Mouse (Mus musculus) small intestine, adult 10 weeks (tissue): ENCODE results near the gene Mypop. TPM values are rescaled to one million over a fixed set of nuclear protein-coding genes. Genes with fewer than 3 reads are reported as not detected.

Source experiments
- polyA plus RNA-seq: library from polyadenylated mRNA; stranded (reverse); fragments of 350-450 nt; fragmentation: Illumina TruSeq; extraction: RNeasy Lipid Tissue Mini Kit (QIAGEN cat#74804); gene quantifications from one replicate; pipeline ENCODE4 v1.2.3, GENCODE M21; 2014; ENCODE audit warnings: low replicate concordance

The Mypop gene
- not detected for polyA plus RNA-seq

DNA sequence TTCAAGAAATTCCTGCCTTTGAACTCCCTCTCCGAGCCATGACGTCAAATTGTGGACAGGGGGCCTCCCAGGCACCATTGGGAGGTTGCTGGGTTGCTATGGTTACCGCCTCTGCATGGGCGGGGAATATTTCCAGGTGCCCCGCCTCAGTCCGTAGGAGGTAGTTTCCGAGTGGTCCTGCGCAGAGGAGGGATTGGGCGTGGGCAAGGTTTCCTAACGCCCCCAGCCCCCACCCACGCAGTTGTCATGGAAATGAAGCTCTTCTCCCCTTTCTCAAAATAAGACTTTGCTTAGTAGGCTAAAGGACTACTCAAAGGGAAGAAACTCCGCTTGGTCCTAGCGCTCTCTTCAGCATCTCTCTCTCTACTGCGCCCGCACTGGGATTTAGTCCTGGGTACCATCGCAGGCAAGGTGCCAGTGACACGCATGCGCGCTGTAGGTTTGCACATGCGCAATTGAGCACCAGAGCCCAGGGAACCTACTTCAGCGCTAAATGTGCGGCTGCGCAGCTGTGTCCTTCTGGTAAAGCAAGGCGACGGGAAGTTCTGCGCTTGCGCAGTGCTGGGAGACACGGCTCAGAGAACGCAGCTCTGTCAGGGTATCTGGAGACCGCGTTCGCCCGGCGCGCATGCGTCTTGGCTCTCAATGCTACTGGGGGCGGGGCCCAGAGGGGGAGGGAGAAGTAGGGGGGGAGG, at the start of gene Mypop:
Mypop (plus strand) TSS at position 645 of the 695 bp plus-strand sequence.

GRCm38 (mm10) chr7:18987100-18987499, 3.9 kb upstream of the Mypop start, which contains the start of gene Nanos2:
Gene Nanos2, plus strand, starts transcription at chr7:18987400.

GRCm38 (mm10) chr7:19003902-19004630, 13.0 kb downstream of the Mypop start, which contains the start of gene Irf2bp1:
Gene Irf2bp1, plus strand, starts transcription at chr7:19004044.

DNA sequence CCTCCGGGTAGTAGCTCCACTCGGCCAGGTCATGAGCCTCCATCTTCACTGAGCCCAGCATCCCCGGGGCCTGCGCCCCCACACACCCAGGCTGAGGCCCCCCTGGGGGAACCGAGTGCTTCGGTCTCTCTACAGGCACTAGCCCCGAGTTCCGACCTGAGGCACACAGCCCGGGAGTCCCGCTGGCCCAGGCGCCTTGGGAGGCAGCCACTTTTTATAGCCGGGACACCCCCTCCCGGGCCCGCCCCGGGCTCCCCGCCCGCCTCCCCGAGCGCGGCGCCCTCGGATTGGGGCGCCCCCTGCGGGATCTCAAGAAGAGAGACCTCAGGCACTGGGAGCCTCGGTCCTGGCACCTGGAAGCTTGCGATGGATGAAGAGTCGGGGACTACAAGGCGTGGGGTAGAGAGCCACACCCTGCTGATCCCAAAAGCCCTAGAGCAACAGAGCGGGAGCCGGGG, 32.3 kb downstream of the Mypop start, which contains the start of gene Foxa3:
Foxa3 (minus strand) TSS at position 182 of the 458 bp plus-strand sequence.

DNA sequence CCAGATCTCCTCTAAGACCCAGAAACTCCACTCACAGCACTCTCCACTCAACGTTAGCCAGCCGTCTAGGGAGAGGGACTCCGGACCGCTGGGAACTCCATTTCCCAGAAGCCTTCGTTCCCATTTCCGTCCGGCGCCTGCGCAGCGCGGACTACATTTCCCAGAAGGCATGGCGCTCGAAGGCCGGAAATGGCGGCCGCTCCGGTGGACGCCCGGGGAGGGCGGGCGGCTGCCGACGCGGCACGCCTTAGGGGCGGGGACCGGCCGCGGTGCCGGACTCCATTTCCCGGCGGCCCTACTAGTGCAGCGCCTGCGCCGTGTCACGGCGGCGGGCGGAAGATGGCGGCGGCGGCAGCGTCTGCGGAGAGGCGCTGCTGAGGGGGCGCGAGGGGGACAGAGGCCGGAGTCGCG, 33.1 kb downstream of the Mypop start, which contains the start of gene Sympk:
Sympk (plus strand) TSS at position 282 of the 411 bp plus-strand sequence.

Other genes with a start within 250 kb of the Mypop start
- not detected for gene Psg19, start 192.7 kb upstream of the Mypop start, polyA plus RNA-seq
- gene Psg17, start 169.6 kb upstream of the Mypop start, polyA plus RNA-seq = not detected
- 4.1 TPM for gene Mill2, start 151.3 kb upstream of the Mypop start, polyA plus RNA-seq
- gene Pglyrp1, start 119.9 kb upstream of the Mypop start, polyA plus RNA-seq = not detected
- gene Ccdc61, start 80.8 kb upstream of the Mypop start, polyA plus RNA-seq = 0.71 TPM
- 0.07 TPM for gene Nova2, start 65.4 kb upstream of the Mypop start, polyA plus RNA-seq
- gene Nanos2, start 3.8 kb upstream of the Mypop start, polyA plus RNA-seq = not detected
- gene Irf2bp1, start 12.8 kb downstream of the Mypop start, polyA plus RNA-seq = 0.52 TPM
- gene Foxa3, start 32.3 kb downstream of the Mypop start, polyA plus RNA-seq = 4.9 TPM
- gene Sympk, start 33.1 kb downstream of the Mypop start, polyA plus RNA-seq = 1.7 TPM
- not detected for gene Rsph6a, start 63.4 kb downstream of the Mypop start, polyA plus RNA-seq
- gene Dmwd, start 85.0 kb downstream of the Mypop start, polyA plus RNA-seq = not detected
- 1.3 TPM for gene Dmpk, start 92.6 kb downstream of the Mypop start, polyA plus RNA-seq
- 0.33 TPM for gene Six5, start 103.3 kb downstream of the Mypop start, polyA plus RNA-seq
- gene Gm4969, start 127.1 kb downstream of the Mypop start, polyA plus RNA-seq = not detected
- 0.48 TPM for gene Fbxo46, start 128.6 kb downstream of the Mypop start, polyA plus RNA-seq
- gene Qpctl, start 158.0 kb downstream of the Mypop start, polyA plus RNA-seq = 2.7 TPM
- 1.3 TPM for gene Snrpd2, start 158.5 kb downstream of the Mypop start, polyA plus RNA-seq
- 0.22 TPM for gene Gipr, start 174.9 kb downstream of the Mypop start, polyA plus RNA-seq
- not detected for gene Eml2, start 185.2 kb downstream of the Mypop start, polyA plus RNA-seq
- gene Gpr4, start 221.3 kb downstream of the Mypop start, polyA plus RNA-seq = 1.4 TPM
- gene Opa3, start 237.1 kb downstream of the Mypop start, polyA plus RNA-seq = 6.8 TPM